Mouse (Mus musculus): ENCODE results near the gene Vav1. TPM values are rescaled to one million over a fixed set of nuclear protein-coding genes. Genes with fewer than 3 reads are reported as not detected.

The Vav1 gene
- total and polyA plus RNA-seq, 3 experiments, result 86.7 to 99.6 TPM; not detected in 1

DNA sequence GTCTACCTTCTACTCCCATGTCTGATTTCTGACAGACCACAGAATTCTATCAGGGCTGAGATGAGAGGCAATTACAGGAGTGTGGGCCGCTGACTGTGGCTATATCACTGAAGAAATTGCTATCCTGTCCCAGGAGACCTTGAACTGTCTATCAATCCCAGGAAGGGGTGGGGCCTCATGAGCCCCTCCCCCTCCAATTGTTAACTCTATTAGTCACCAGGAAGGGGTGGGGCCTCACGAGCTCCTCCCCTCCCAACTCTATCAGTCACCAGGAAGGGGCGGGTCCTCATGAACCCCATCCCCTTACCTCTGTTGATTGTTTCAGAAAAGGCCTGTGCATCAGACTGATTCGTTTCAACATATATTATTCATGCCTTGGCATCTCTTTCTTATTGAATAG, 53.3 kb downstream of the Vav1 start (continued):
- TF ChIP-seq RCOR1 (IDR thresholded peaks at IDR 0.05; ENCODE audit: low read depth, low read length) (no peak), ZKSCAN1 (IDR thresholded peaks at IDR 0.05; ENCODE audit: low read depth, low read length) (no peak), SMC3 (IDR thresholded peaks at IDR 0.05; ENCODE audit: low read depth, low read length) (no peak), ZNF384 (IDR thresholded peaks at IDR 0.05; ENCODE audit: low read depth, low read length) (no peak)

DNA sequence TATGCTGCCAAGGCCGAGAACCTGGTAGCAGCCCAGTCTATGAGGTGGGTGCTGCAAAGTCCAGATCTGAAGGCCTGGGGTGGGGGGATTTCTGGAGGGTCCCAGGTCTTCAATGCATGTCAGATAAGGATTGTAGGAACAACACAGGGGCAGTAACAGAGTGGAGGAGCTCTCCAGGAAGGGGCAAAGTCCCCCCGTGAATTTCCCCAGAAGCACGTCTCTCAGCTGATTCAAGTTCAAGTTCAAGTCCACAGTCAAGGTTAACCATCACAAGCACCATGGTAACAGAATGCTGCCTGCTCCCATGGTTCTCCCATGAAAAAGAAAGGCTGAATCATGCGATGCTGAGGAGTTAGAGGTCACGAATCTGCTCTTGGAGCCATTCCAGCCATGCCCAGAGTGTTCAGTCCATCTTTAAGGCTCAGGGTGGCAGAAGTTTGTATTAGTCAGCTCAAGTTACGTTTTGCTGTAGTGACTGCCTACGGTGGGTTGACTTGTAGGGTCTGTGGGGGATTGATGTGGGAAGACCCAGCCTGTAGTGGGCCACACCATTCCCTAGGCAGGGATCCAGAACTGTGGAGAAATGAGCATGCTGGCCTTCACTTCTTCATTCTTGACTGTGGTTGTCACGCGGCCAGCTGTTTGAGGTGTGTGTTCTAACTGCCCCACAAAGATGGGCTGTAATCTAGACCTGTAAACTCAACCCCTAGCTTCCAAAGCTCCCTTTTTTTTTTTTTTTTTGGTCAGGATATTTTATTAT, 55.3 kb downstream of the Vav1 start:
- no peaks in the 10 kb centered on the region for H3K27me3 ChIP-seq (ENCODE audit: control insufficient read depth in 1 of 2, insufficient read depth in 2 of 2, low read length in 2 of 2)
- TF ChIP-seq GATA1 (IDR thresholded peaks at IDR 0.05; ENCODE audit: low read depth, low read length) (no peak), ETS1 (IDR thresholded peaks at IDR 0.05; ENCODE audit: low read depth, low read length) (0 out of 2 replicates have a peak, but pooled peaks have one; percentile 9), NELFE (IDR thresholded peaks at IDR 0.05; ENCODE audit: low read depth, low read length) (0 out of 2 replicates have a peak, but pooled peaks have one; percentile 13)
- peaks cover 0 to 3% of the 10 kb centered on the region in 2 experiments; a peak in 2 of 4 replicates for H3K36me3 ChIP-seq (ENCODE audit: control insufficient read depth in 1 of 2, insufficient read depth in 2 of 2, low read length in 2 of 2)
- peak overlapping the region; percentile 3 to 33; a peak in 2 of 4 replicates for H3K4me3 ChIP-seq (ENCODE audit: control insufficient read depth in 1 of 2, insufficient read depth in 1 of 2, low read depth in 2 of 2, low read length in 2 of 2)
- no peaks in the 10 kb centered on the region; the same call in 1 of the 2 replicates for H3K79me2 ChIP-seq (ENCODE audit: control insufficient read depth, insufficient read depth, low read length, poor library complexity)
- H3K9me3 ChIP-seq (replicated peaks; ENCODE audit: insufficient read depth, low read length), result no peaks in the 10 kb centered on the region
- peak overlapping the region; percentile 16; the same call in 1 of the 2 replicates for H3K9ac ChIP-seq (ENCODE audit: control insufficient read depth, low read depth, low read length, poor library complexity, severe bottlenecking)
- peaks cover 0 to 21% of the 10 kb centered on the region in 2 experiments; a peak in 2 of 4 replicates for H3K4me1 ChIP-seq (ENCODE audit: control insufficient read depth in 1 of 2, insufficient read depth in 2 of 2, low read length in 2 of 2)
- no peak for DNase-seq (ENCODE audit: low read depth, low spot score)
- no peak overlapping the region for H3K27ac ChIP-seq (ENCODE audit: control insufficient read depth, low read depth, low read length)

- peak; percentile 90 for DNase-seq (ENCODE audit: low read depth, low spot score)
- peak overlapping the region; percentile 30 to 49 for H3K4me3 ChIP-seq (ENCODE audit: control insufficient read depth in 1 of 2, insufficient read depth in 1 of 2, low read depth in 2 of 2, low read length in 2 of 2)
- peaks cover 0 to 21% of the 10 kb centered on the region in 2 experiments; a peak in 3 of 4 replicates for H3K4me1 ChIP-seq (ENCODE audit: control insufficient read depth in 1 of 2, insufficient read depth in 2 of 2, low read length in 2 of 2)
- H3K27me3 ChIP-seq (ENCODE audit: control insufficient read depth in 1 of 2, insufficient read depth in 2 of 2, low read length in 2 of 2), result no peaks in the 10 kb centered on the region
- H3K27ac ChIP-seq (ENCODE audit: control insufficient read depth, low read depth, low read length), result peak overlapping the region; percentile 23; the same call in 1 of the 2 replicates
- H3K36me3 ChIP-seq (ENCODE audit: control insufficient read depth in 1 of 2, insufficient read depth in 2 of 2, low read length in 2 of 2), result peaks cover 0 to 3% of the 10 kb centered on the region in 2 experiments; a peak in 2 of 4 replicates
- H3K79me2 ChIP-seq (ENCODE audit: control insufficient read depth, insufficient read depth, low read length, poor library complexity), result no peaks in the 10 kb centered on the region; the same call in 1 of the 2 replicates
- H3K9ac ChIP-seq (ENCODE audit: control insufficient read depth, low read depth, low read length, poor library complexity, severe bottlenecking), result peak overlapping the region; percentile 16; the same call in 1 of the 2 replicates
- H3K9me3 ChIP-seq (replicated peaks; ENCODE audit: insufficient read depth, low read length), result no peaks in the 10 kb centered on the region
- 0 out of 2 replicates have a peak, but pooled peaks have one; percentile 4 for TF ChIP-seq USF1 (IDR thresholded peaks at IDR 0.05; ENCODE audit: low read depth, low read length)
- 0 out of 2 replicates have a peak, but pooled peaks have one; percentile 12 for TF ChIP-seq NELFE (IDR thresholded peaks at IDR 0.05; ENCODE audit: low read depth, low read length)
- peak; percentile 84 to 97 (median 95) for TF ChIP-seq CTCF (IDR thresholded peaks at IDR 0.05 in 2 of 3, conservative IDR thresholded peaks at IDR 0.05 in 1 of 3; ENCODE audit: control insufficient read depth in 1 of 3, insufficient read depth in 1 of 3, low read depth in 2 of 3, low read length in 3 of 3, poor library complexity in 1 of 3, severe bottlenecking in 1 of 3)
- no peak for TF ChIP-seq ZMIZ1 (IDR thresholded peaks at IDR 0.05; ENCODE audit: low read depth, low read length)
- TF ChIP-seq RAD21 (IDR thresholded peaks at IDR 0.05; ENCODE audit: low read depth, low read length), result peak; percentile 92
- no peak for TF ChIP-seq POLR2A (IDR thresholded peaks at IDR 0.05; ENCODE audit: control insufficient read depth in 1 of 2, insufficient read depth in 1 of 2, low read depth in 1 of 2, low read length in 2 of 2, poor library complexity in 1 of 2)
- peak; percentile 81; the same call in 1 of the 2 replicates for TF ChIP-seq SIN3A (IDR thresholded peaks at IDR 0.05; ENCODE audit: low read length)
- peak; percentile 95 for TF ChIP-seq SMC3 (IDR thresholded peaks at IDR 0.05; ENCODE audit: low read depth, low read length)
- TF ChIP-seq KAT2A (conservative IDR thresholded peaks at IDR 0.05; ENCODE audit: low read depth, low read length), result no peak
- TF ChIP-seq BHLHE40 (IDR thresholded peaks at IDR 0.05; ENCODE audit: borderline replicate concordance, low read depth, low read length), result no peak
- peak; percentile 57; the same call in 1 of the 2 replicates for TF ChIP-seq HCFC1 (IDR thresholded peaks at IDR 0.05; ENCODE audit: low read depth, low read length)
- no peak for TF ChIP-seq MEF2A (IDR thresholded peaks at IDR 0.05; ENCODE audit: extremely low read depth, insufficient replicate concordance, low read depth, low read length, poor library complexity, severe bottlenecking)
- no peak for TF ChIP-seq ZKSCAN1 (IDR thresholded peaks at IDR 0.05; ENCODE audit: low read depth, low read length)
- TF ChIP-seq MAX (IDR thresholded peaks at IDR 0.05; ENCODE audit: low read length), result peak; percentile 84
- TF ChIP-seq E2F4 (IDR thresholded peaks at IDR 0.05; ENCODE audit: borderline replicate concordance, low read depth, low read length), result no peak
- no peak for TF ChIP-seq JUND (IDR thresholded peaks at IDR 0.05; ENCODE audit: low read depth, low read length)
- TF ChIP-seq GABPA (IDR thresholded peaks at IDR 0.05; ENCODE audit: low read depth, low read length), result no peak
- TF ChIP-seq RCOR1 (IDR thresholded peaks at IDR 0.05; ENCODE audit: low read depth, low read length), result no peak
- TF ChIP-seq EP300 (IDR thresholded peaks at IDR 0.05; ENCODE audit: low read depth in 1 of 2, low read length in 2 of 2), result no peak; a peak in 1 of 4 replicates
- peak; percentile 92 for TF ChIP-seq ZC3H11A (IDR thresholded peaks at IDR 0.05; ENCODE audit: low read depth, low read length)
- 0 out of 2 replicates have a peak, but pooled peaks have one; percentile 28 for TF ChIP-seq MYB (IDR thresholded peaks at IDR 0.05; ENCODE audit: low read depth, low read length)
- no peak for TF ChIP-seq POLR2AphosphoS2 (IDR thresholded peaks at IDR 0.05; ENCODE audit: low read length)
- TF ChIP-seq MAFK (IDR thresholded peaks at IDR 0.05; ENCODE audit: borderline replicate concordance, low read depth, low read length), result no peak
- no peak; the same call in 1 of the 2 replicates for TF ChIP-seq TBP (IDR thresholded peaks at IDR 0.05; ENCODE audit: low read depth, low read length)
Observed at GRCm38 (mm10) chr17:57334761-57335150, 55.9 kb downstream of the Vav1 start.

Measured in MEL (cell line).